Mouse (Mus musculus): ENCODE measurements around the gene Lsg1. TPM values are rescaled to one million over a fixed set of nuclear protein-coding genes. Genes with fewer than 3 reads are reported as not detected.

The Lsg1 gene
- polyA plus RNA-seq, 1 experiment from 2014 or later, result 44.9 TPM

- Histone ChIP-seq H3K4me3 (ENCODE audit: low read length) (peak overlapping the region; percentile 17), H3K9ac (ENCODE audit: low read depth, low read length) (no peak overlapping the region), H3K4me2 (ENCODE audit: low read length) (peak overlapping the region; percentile 38), H3K27me3 (replicated peaks; ENCODE audit: control insufficient read depth, insufficient read depth, low read length) (no peaks in the 10 kb centered on the region), H3K36me3 (ENCODE audit: control insufficient read depth, insufficient read depth, low read length) (peaks cover 19% of the 10 kb centered on the region), H3K4me1 (ENCODE audit: control insufficient read depth, insufficient read depth, low read depth, low read length) (no peaks in the 10 kb centered on the region; the same call in 1 of the 2 replicates), H3K9me3 (ENCODE audit: control insufficient read depth, low read length) (no peaks in the 10 kb centered on the region), H3K27ac (ENCODE audit: low read depth, low read length) (no peak overlapping the region)
- ATAC-seq, result no peak
- WGBS, result 20% methylated on average over 9 of the region's 9 CpGs
Observed at GRCm38 (mm10) chr16:30520361-30520823, 67.0 kb downstream of the Lsg1 start.

DNA sequence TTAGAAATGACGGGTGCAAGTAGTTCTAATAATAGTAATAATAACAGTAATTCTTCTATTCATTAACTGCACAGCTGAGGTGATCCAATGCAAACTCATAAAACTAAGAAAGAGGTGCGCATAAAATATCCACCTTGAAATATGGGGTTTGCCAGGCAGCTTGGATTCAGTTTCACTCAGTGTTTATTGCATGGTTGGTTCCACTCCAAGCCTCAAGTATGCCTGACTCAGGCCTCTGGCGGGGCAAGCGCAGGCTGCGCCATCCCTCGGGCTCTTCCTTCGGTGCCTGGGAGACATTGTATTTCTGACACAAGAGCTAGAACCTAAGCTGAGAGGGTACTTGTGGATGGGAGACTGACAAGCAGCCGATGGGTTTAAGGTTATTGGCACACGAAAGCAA is 68.8 kb downstream of the Lsg1 start:
- Histone ChIP-seq H3K4me1 (ENCODE audit: control insufficient read depth, insufficient read depth, low read depth, low read length) (no peaks in the 10 kb centered on the region; the same call in 1 of the 2 replicates), H3K9me3 (ENCODE audit: control insufficient read depth, low read length) (no peaks in the 10 kb centered on the region), H3K9ac (ENCODE audit: low read depth, low read length) (no peak overlapping the region), H3K4me2 (ENCODE audit: low read length) (no peak overlapping the region), H3K36me3 (ENCODE audit: control insufficient read depth, insufficient read depth, low read length) (peaks cover 21% of the 10 kb centered on the region), H3K27ac (ENCODE audit: low read depth, low read length) (no peak overlapping the region), H3K27me3 (replicated peaks; ENCODE audit: control insufficient read depth, insufficient read depth, low read length) (no peaks in the 10 kb centered on the region), H3K4me3 (ENCODE audit: low read length) (no peak overlapping the region)
- no peak for ATAC-seq
- 83% methylated on average over 9 of the region's 9 CpGs for WGBS

- H3K4me3 ChIP-seq (ENCODE audit: low read length), result no peak overlapping the region
- no peak overlapping the region for H3K9ac ChIP-seq (ENCODE audit: low read depth, low read length)
- no peaks in the 10 kb centered on the region; the same call in 1 of the 2 replicates for H3K4me1 ChIP-seq (ENCODE audit: control insufficient read depth, insufficient read depth, low read depth, low read length)
- no peaks in the 10 kb centered on the region for H3K9me3 ChIP-seq (ENCODE audit: control insufficient read depth, low read length)
- H3K4me2 ChIP-seq (ENCODE audit: low read length), result no peak overlapping the region
- no peak for ATAC-seq
- H3K27me3 ChIP-seq (replicated peaks; ENCODE audit: control insufficient read depth, insufficient read depth, low read length), result no peaks in the 10 kb centered on the region
- peaks cover 23% of the 10 kb centered on the region for H3K36me3 ChIP-seq (ENCODE audit: control insufficient read depth, insufficient read depth, low read length)
- H3K27ac ChIP-seq (ENCODE audit: low read depth, low read length), result no peak overlapping the region
- WGBS, result 69% methylated on average over 11 of the region's 11 CpGs
Observed at GRCm38 (mm10) chr16:30517666-30518283, 69.6 kb downstream of the Lsg1 start.

DNA sequence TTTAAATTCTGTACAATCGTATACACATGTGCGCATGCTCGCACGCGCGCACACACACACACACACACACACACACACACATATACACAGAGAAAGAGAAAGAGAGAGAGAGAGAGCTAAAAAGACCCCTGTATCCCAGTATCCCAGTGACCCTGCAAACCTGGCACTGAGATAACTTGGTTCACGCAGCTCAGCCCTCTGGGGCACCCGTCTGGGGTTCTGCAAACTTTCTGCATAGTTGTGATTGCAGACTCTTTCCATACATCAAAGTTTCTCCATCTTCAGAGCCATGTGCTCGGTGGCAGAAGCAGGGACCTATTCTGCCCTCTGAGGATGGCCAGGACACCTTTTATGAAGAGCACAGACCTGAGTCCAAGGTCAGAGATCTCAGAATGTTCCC is 70.4 kb downstream of the Lsg1 start:
- no peaks in the 10 kb centered on the region for H3K9me3 ChIP-seq (ENCODE audit: control insufficient read depth, low read length)
- no peak for ATAC-seq
- H3K4me2 ChIP-seq (ENCODE audit: low read length), result no peak overlapping the region
- WGBS, result 94% methylated on average over 9 of the region's 9 CpGs
- no peak overlapping the region for H3K4me3 ChIP-seq (ENCODE audit: low read length)
- peaks cover 20% of the 10 kb centered on the region for H3K36me3 ChIP-seq (ENCODE audit: control insufficient read depth, insufficient read depth, low read length)
- H3K9ac ChIP-seq (ENCODE audit: low read depth, low read length), result no peak overlapping the region
- H3K27me3 ChIP-seq (replicated peaks; ENCODE audit: control insufficient read depth, insufficient read depth, low read length), result no peaks in the 10 kb centered on the region
- H3K4me1 ChIP-seq (ENCODE audit: control insufficient read depth, insufficient read depth, low read depth, low read length), result peaks cover 6% of the 10 kb centered on the region
- no peak overlapping the region for H3K27ac ChIP-seq (ENCODE audit: low read depth, low read length)

GRCm38 (mm10) chr16:30515418-30515817 is 72.0 kb downstream of the Lsg1 start:
- 66% methylated on average over 12 of the region's 12 CpGs for WGBS

GRCm38 (mm10) chr16:30513050-30514024 is 74.1 kb downstream of the Lsg1 start:
- 60% methylated on average over 20 of the region's 20 CpGs for WGBS
- Histone ChIP-seq H3K9me3 (ENCODE audit: control insufficient read depth, low read length) (no peaks in the 10 kb centered on the region), H3K27ac (ENCODE audit: low read depth, low read length) (no peak overlapping the region; the same call in 1 of the 2 replicates), H3K4me3 (ENCODE audit: low read length) (no peak overlapping the region), H3K36me3 (ENCODE audit: control insufficient read depth, insufficient read depth, low read length) (peaks cover 18% of the 10 kb centered on the region), H3K4me1 (ENCODE audit: control insufficient read depth, insufficient read depth, low read depth, low read length) (peaks cover 19% of the 10 kb centered on the region), H3K4me2 (ENCODE audit: low read length) (no peak overlapping the region), H3K9ac (ENCODE audit: low read depth, low read length) (no peak overlapping the region), H3K27me3 (replicated peaks; ENCODE audit: control insufficient read depth, insufficient read depth, low read length) (no peaks in the 10 kb centered on the region)
- ATAC-seq, result no peak

More at GRCm38 (mm10) chr16:30515418-30515817, 72.0 kb downstream of the Lsg1 start:
- no peak overlapping the region for H3K4me2 ChIP-seq (ENCODE audit: low read length)
- H3K9ac ChIP-seq (ENCODE audit: low read depth, low read length), result no peak overlapping the region
- no peak for ATAC-seq
- peaks cover 15% of the 10 kb centered on the region for H3K4me1 ChIP-seq (ENCODE audit: control insufficient read depth, insufficient read depth, low read depth, low read length)
- H3K4me3 ChIP-seq (ENCODE audit: low read length), result no peak overlapping the region
- no peaks in the 10 kb centered on the region for H3K27me3 ChIP-seq (replicated peaks; ENCODE audit: control insufficient read depth, insufficient read depth, low read length)
- H3K9me3 ChIP-seq (ENCODE audit: control insufficient read depth, low read length), result no peaks in the 10 kb centered on the region
- peaks cover 18% of the 10 kb centered on the region for H3K36me3 ChIP-seq (ENCODE audit: control insufficient read depth, insufficient read depth, low read length)
- no peak overlapping the region for H3K27ac ChIP-seq (ENCODE audit: low read depth, low read length)

DNA sequence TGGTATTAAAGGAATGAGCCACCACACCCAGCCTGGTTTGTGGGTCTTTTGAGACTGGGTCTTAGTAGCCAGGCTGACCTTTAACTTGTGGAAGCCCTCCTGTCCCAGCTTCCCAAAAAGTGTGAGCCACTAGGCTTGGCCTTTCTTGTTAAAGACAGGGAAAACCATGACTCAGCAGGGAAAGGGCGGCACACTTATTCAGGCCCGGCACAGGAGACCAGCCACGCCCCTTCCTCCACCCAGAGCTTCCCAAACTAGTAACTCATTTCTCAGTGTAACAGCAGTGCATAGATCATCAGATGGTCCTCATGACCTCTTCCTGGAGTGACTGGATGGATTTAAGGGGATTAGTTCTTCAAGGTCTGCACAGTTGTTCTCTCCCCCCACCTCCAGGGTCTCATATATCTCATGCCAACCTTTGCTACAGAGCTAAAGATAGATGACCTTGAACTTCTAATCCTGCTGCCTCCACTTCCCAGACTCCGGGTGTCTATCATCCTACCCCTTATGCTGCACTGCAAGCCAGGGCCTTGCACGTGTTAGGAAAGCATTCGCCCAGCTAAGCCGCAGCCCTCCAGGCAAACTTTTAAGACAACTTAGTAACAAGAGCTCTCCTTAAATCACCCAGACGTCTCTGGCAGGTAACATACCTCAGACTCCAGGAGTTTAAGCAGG is 74.9 kb downstream of the Lsg1 start:
- no peak overlapping the region for H3K9ac ChIP-seq (ENCODE audit: low read depth, low read length)
- H3K9me3 ChIP-seq (ENCODE audit: control insufficient read depth, low read length), result no peaks in the 10 kb centered on the region
- no peaks in the 10 kb centered on the region for H3K27me3 ChIP-seq (replicated peaks; ENCODE audit: control insufficient read depth, insufficient read depth, low read length)
- WGBS, result 59% methylated on average over 8 of the region's 8 CpGs
- no peak overlapping the region for H3K4me3 ChIP-seq (ENCODE audit: low read length)
- no peak for ATAC-seq
- peaks cover 15% of the 10 kb centered on the region for H3K36me3 ChIP-seq (ENCODE audit: control insufficient read depth, insufficient read depth, low read length)
- no peak overlapping the region for H3K4me2 ChIP-seq (ENCODE audit: low read length)
- H3K27ac ChIP-seq (ENCODE audit: low read depth, low read length), result no peak overlapping the region; the same call in 1 of the 2 replicates
- H3K4me1 ChIP-seq (ENCODE audit: control insufficient read depth, insufficient read depth, low read depth, low read length), result peaks cover 19% of the 10 kb centered on the region

DNA sequence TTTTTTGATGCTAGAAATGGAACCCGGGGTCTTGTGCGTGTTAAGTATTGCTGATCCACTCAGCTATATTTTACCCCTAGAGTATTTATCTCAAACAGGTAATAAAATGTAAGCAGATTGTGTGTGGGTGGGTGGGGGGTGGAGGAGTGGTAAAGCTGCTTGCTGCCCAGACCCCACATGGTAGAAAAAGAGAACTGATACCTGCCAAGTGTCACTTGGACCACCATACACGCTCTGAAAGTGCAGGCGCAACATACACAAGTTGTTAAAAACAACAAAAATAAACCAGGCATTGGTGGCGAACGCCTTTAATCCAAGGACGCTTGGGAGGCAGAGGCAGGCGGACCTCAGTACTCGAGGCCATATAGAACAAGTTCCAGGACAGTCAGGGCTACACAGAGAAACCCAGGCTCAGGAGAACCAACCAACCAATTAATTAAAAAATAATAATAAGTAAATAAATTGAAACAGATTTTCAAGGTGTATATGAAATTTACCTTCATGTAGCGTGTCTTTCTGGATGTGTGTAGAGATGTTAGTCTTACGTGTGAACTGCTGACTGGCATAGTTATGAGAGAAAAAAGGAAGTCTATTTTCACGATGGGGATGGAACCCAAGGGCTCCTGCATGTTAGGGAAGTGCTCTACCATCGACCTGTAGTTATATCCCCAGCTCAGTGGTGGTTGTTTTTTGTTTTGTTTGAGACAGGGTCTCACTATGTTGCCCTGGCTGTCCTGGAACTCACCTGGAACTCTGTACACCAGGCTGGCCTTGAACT is 75.6 kb downstream of the Lsg1 start:
- H3K4me2 ChIP-seq (ENCODE audit: low read length), result peak overlapping the region; percentile 69
- no peak for ATAC-seq
- no peak overlapping the region for H3K27ac ChIP-seq (ENCODE audit: low read depth, low read length)
- 83% methylated on average over 13 of the region's 13 CpGs for WGBS
- H3K36me3 ChIP-seq (ENCODE audit: control insufficient read depth, insufficient read depth, low read length), result peaks cover 15% of the 10 kb centered on the region
- peak overlapping the region; percentile 84 for H3K9ac ChIP-seq (ENCODE audit: low read depth, low read length)
- peaks cover 19% of the 10 kb centered on the region for H3K4me1 ChIP-seq (ENCODE audit: control insufficient read depth, insufficient read depth, low read depth, low read length)
- H3K27me3 ChIP-seq (replicated peaks; ENCODE audit: control insufficient read depth, insufficient read depth, low read length), result no peaks in the 10 kb centered on the region
- H3K4me3 ChIP-seq (ENCODE audit: low read length), result no peak overlapping the region; the same call in 1 of the 2 replicates
- no peaks in the 10 kb centered on the region for H3K9me3 ChIP-seq (ENCODE audit: control insufficient read depth, low read length)
